Mouse (Mus musculus): ENCODE measurements around the gene Gtf2a1.

DNA sequence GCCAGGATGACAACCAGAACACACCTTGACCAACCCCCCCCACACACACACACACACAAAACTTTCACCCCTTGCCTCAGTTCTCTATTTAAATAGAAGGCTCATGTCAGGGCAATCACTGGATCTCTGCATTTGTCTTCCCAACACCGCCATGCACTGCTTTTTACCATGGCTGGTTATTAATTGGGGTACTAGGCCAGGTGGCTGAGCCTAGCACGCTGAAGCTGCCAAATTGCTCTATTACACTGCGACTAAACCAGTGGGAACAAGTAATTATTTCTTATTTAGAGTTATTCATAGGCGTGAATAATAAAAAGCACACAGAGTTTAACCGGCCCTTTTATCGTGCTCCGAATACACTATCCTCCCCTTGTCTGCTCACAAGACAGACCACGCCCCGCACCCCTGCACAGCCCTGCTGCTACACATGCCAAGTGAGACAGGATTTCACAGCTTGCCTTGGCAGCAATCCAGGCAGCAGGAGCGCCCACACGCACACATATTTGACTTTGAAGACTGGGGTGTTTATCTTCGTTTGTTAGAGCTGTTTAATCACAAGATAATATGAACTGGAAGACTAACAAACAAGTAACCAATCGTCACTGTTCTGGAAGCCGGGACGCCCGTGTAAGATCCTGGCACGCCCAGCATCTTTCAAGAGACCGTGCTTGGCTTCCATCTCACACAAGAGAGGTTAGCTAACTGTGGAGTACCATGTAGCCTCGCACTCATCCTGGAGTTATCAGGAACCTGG lies 38.3 kb downstream of the Gtf2a1 start:
- TF ChIP-seq CTCF (IDR thresholded peaks at IDR 0.05; ENCODE audit: control insufficient read depth, insufficient read depth, insufficient replicate concordance, low read depth, low read length) = no peak
- no peak for TF ChIP-seq POLR2A (IDR thresholded peaks at IDR 0.05; ENCODE audit: control insufficient read depth, low read depth, low read length)

Measured in testis, adult 2 months (tissue).